Mouse (Mus musculus) cerebellum, adult 18-20 months (tissue): ENCODE measurements around the gene Ist1.

Experiments used
- DNase-seq, 2 experiments: peaks; one replicate each; pipeline ENCODE4 v3.0.0; 2021

Ist1 gene

GRCm38 (mm10) chr8:109681535-109681934 is 11.5 kb downstream of the Ist1 start:
- DNase-seq: no peak

GRCm38 (mm10) chr8:109675896-109676643 is 17.0 kb downstream of the Ist1 start:
- no peak for DNase-seq

- DNase-seq: no peak
Measured at GRCm38 (mm10) chr8:109673596-109673995, 19.5 kb downstream of the Ist1 start.

GRCm38 (mm10) chr8:109672656-109673055 is 20.4 kb downstream of the Ist1 start:
- no peak for DNase-seq

- no peak for DNase-seq
Measured at GRCm38 (mm10) chr8:109666616-109667015, 26.4 kb downstream of the Ist1 start.

GRCm38 (mm10) chr8:109662328-109662727 is 30.7 kb downstream of the Ist1 start:
- no peak for DNase-seq

- DNase-seq: no peak
Measured at GRCm38 (mm10) chr8:109656860-109657259, 36.2 kb downstream of the Ist1 start.

- peak; percentile 23 to 35 for DNase-seq
Measured at GRCm38 (mm10) chr8:109650801-109651200, 42.3 kb downstream of the Ist1 start.

- DNase-seq: no peak
Measured at GRCm38 (mm10) chr8:109648469-109648868, 44.6 kb downstream of the Ist1 start.

- DNase-seq: no peak
Measured at GRCm38 (mm10) chr8:109647331-109647730, 45.7 kb downstream of the Ist1 start.

GRCm38 (mm10) chr8:109641236-109641635 is 51.8 kb downstream of the Ist1 start:
- DNase-seq: no peak

- DNase-seq: no peak
Measured at GRCm38 (mm10) chr8:109640410-109640809, 52.6 kb downstream of the Ist1 start.

GRCm38 (mm10) chr8:109638851-109639250 is 54.2 kb downstream of the Ist1 start:
- DNase-seq: no peak

GRCm38 (mm10) chr8:109635146-109635545 is 57.9 kb downstream of the Ist1 start:
- DNase-seq: no peak

GRCm38 (mm10) chr8:109632498-109632897 is 60.6 kb downstream of the Ist1 start:
- DNase-seq: no peak

GRCm38 (mm10) chr8:109628638-109629037 is 64.4 kb downstream of the Ist1 start:
- DNase-seq: no peak
